Mouse (Mus musculus): ENCODE data around the gene Bsdc1. TPM values are rescaled to one million over a fixed set of nuclear protein-coding genes. Genes with fewer than 3 reads are reported as not detected.
A peak's percentile ranks its signal among the peaks of the same experiment; 100 is the strongest.

Bsdc1 gene
- polyA plus RNA-seq, 1 experiment from 2014 or later, result 30.2 TPM

DNA sequence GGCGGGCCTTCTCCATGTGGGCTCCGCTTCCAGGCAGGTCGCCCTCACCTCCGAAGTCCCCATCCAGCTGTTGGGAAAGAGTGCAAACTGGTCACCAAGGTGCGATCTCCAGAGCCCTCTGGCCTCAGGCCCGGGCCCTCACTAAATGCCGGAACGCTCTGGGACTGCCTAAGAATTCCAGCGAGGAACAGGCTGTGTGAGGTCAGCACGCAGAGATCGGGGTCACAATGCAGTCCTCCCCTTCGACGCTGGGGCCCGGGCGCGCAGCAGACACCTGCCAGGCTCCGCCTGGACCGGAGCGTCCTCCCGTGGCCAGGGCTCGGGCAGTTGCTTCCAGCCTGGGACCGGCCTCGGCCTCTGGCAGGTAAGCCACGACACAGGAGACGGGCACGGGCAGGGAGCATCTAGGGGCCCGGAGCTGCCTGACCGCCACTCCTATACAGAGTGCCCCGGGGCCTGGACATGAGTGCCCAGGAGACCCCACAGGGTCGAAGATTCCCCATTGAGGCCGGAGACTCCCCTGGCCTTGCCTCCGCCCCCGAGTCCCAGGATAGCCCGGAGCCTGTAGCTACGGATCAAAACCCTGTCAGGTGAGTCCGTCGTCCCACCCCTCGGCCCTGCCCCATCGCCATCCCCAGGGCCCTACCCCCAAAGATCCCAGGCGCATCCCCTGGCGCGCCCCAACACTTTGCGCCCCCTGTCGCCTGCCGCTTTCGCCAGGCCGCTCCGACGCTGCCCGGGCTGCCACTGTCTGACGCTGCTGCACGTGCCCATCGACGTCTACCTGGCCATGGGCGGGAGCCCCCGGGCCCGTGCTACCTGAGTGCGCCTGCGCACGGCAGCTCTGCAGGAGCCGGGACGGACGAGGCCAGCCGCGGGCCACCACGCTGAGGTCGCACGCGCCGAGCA lies 29.8 kb downstream of the Bsdc1 start, which contains the start of the genes Tssk3 and Fam229a:
TSS of gene Tssk3 (minus strand) at position 51 of the 909 bp plus-strand sequence.
TSS of gene Fam229a (plus strand) at position 219 of the 909 bp plus-strand sequence.
- ATAC-seq (ENCODE audit: insufficient number of reproducible peaks, low FRiP score, low TSS enrichment, low read depth), result peak; percentile 68; the same call in 1 of the 2 replicates
- no peak within 1 kb of the TSS for H3K27ac ChIP-seq
- peaks cover 24% of the 10 kb centered on the region for H3K4me1 ChIP-seq
- H3K4me2 ChIP-seq, result peak within 1 kb of the TSS; percentile 77
- H3K27me3 ChIP-seq, result peaks cover 30% of the 10 kb centered on the region
- H3K9ac ChIP-seq, result peak within 1 kb of the TSS; percentile 28; the same call in 1 of the 2 replicates
- H3K9me3 ChIP-seq, result no peaks in the 10 kb centered on the region
- peak within 1 kb of the TSS; percentile 33 for H3K4me3 ChIP-seq
- peaks cover 33% of the 10 kb centered on the region for H3K36me3 ChIP-seq
- WGBS, result 4% methylated on average over 70 of the region's 70 CpGs

- no peak for ATAC-seq (ENCODE audit: insufficient number of reproducible peaks, low FRiP score, low TSS enrichment, low read depth)
- 67% methylated on average over 7 of the region's 7 CpGs for WGBS
- peaks cover 1% of the 10 kb centered on the region; the same call in 1 of the 2 replicates for H3K36me3 ChIP-seq
- H3K4me2 ChIP-seq, result no peak overlapping the region
- H3K4me3 ChIP-seq, result no peak overlapping the region
- peaks cover 29% of the 10 kb centered on the region for H3K27me3 ChIP-seq
- peaks cover 32% of the 10 kb centered on the region for H3K4me1 ChIP-seq
- H3K27ac ChIP-seq, result no peak overlapping the region
- no peaks in the 10 kb centered on the region for H3K9me3 ChIP-seq
- H3K9ac ChIP-seq, result no peak overlapping the region
Observed at GRCm38 (mm10) chr4:129494681-129495080, 33.3 kb downstream of the Bsdc1 start.

GRCm38 (mm10) chr4:129495672-129496562 lies 34.5 kb downstream of the Bsdc1 start:
- Histone ChIP-seq H3K27me3 (peaks cover 19% of the 10 kb centered on the region), H3K4me2 (no peak overlapping the region), H3K27ac (0 out of 2 replicates have a peak overlapping the region, but pooled peaks have one; percentile 27), H3K36me3 (no peaks in the 10 kb centered on the region), H3K4me1 (peaks cover 30% of the 10 kb centered on the region), H3K9me3 (no peaks in the 10 kb centered on the region), H3K4me3 (no peak overlapping the region), H3K9ac (no peak overlapping the region)
- WGBS, result 32% methylated on average over 16 of the region's 16 CpGs
- ATAC-seq (ENCODE audit: insufficient number of reproducible peaks, low FRiP score, low TSS enrichment, low read depth), result no peak

DNA sequence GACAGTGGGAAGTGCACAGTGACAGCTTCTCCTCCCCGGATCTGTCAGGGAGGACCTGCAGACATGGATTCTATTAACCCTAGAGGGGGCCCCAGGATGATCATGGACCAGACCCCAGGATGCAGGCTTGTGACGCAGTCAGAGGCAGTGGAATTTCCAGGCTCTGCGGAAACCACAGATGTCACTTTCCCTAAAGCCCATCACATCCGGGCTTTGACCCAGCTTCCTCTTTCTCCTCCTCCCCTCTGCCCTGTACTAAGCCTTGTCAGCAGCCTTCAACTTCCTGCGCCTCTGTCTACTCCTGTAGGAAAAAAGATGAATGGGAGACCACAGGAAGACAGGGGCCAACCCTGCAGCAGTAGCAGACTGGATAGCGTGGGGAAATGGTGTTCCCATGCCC lies 35.2 kb downstream of the Bsdc1 start:
- peak overlapping the region; percentile 28; the same call in 1 of the 2 replicates for H3K27ac ChIP-seq
- H3K4me3 ChIP-seq, result no peak overlapping the region
- no peak for ATAC-seq (ENCODE audit: insufficient number of reproducible peaks, low FRiP score, low TSS enrichment, low read depth)
- H3K9ac ChIP-seq, result no peak overlapping the region
- H3K4me2 ChIP-seq, result no peak overlapping the region
- peaks cover 12% of the 10 kb centered on the region for H3K27me3 ChIP-seq
- no peaks in the 10 kb centered on the region for H3K36me3 ChIP-seq
- no peaks in the 10 kb centered on the region for H3K9me3 ChIP-seq
- peaks cover 26% of the 10 kb centered on the region for H3K4me1 ChIP-seq
- WGBS, result 31% methylated on average over 6 of the region's 6 CpGs

DNA sequence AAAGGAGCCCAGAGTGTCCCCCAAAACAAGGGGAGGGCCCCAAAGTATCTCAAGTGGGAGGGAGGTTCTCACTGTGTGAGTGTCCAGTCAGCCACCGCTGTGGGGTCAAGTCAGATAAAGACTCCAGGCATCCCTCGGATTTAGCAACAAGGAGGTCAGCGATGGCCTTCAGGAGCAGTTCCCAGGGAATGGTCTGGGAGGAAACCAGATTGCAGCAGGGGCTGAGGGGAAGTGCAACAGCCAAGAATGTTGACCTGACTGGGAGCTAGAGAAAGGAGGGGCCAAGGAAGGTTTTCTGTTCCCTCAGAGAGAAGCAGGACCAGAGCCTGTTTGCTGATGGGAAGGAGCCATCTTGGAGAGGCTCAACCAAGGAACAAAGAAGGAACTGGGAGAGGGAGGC lies 37.6 kb downstream of the Bsdc1 start:
- H3K27me3 ChIP-seq, result no peaks in the 10 kb centered on the region
- H3K36me3 ChIP-seq, result no peaks in the 10 kb centered on the region
- no peak overlapping the region for H3K9ac ChIP-seq
- H3K4me3 ChIP-seq, result no peak overlapping the region
- no peak overlapping the region for H3K27ac ChIP-seq
- 77% methylated on average over 3 of the region's 3 CpGs for WGBS
- no peak for ATAC-seq (ENCODE audit: insufficient number of reproducible peaks, low FRiP score, low TSS enrichment, low read depth)
- H3K9me3 ChIP-seq, result no peaks in the 10 kb centered on the region
- no peak overlapping the region for H3K4me2 ChIP-seq
- H3K4me1 ChIP-seq, result peaks cover 33% of the 10 kb centered on the region

- no peaks in the 10 kb centered on the region for H3K9me3 ChIP-seq
- H3K4me3 ChIP-seq, result peak overlapping the region; percentile 62
- 76% methylated on average over 8 of the region's 8 CpGs for WGBS
- H3K27me3 ChIP-seq, result no peaks in the 10 kb centered on the region
- H3K27ac ChIP-seq, result peak overlapping the region; percentile 91
- peaks cover 33% of the 10 kb centered on the region for H3K4me1 ChIP-seq
- no peak overlapping the region for H3K9ac ChIP-seq
- no peak for ATAC-seq (ENCODE audit: insufficient number of reproducible peaks, low FRiP score, low TSS enrichment, low read depth)
- no peaks in the 10 kb centered on the region for H3K36me3 ChIP-seq
- peak overlapping the region; percentile 74 for H3K4me2 ChIP-seq
Observed at GRCm38 (mm10) chr4:129500017-129500416, 38.6 kb downstream of the Bsdc1 start.

DNA sequence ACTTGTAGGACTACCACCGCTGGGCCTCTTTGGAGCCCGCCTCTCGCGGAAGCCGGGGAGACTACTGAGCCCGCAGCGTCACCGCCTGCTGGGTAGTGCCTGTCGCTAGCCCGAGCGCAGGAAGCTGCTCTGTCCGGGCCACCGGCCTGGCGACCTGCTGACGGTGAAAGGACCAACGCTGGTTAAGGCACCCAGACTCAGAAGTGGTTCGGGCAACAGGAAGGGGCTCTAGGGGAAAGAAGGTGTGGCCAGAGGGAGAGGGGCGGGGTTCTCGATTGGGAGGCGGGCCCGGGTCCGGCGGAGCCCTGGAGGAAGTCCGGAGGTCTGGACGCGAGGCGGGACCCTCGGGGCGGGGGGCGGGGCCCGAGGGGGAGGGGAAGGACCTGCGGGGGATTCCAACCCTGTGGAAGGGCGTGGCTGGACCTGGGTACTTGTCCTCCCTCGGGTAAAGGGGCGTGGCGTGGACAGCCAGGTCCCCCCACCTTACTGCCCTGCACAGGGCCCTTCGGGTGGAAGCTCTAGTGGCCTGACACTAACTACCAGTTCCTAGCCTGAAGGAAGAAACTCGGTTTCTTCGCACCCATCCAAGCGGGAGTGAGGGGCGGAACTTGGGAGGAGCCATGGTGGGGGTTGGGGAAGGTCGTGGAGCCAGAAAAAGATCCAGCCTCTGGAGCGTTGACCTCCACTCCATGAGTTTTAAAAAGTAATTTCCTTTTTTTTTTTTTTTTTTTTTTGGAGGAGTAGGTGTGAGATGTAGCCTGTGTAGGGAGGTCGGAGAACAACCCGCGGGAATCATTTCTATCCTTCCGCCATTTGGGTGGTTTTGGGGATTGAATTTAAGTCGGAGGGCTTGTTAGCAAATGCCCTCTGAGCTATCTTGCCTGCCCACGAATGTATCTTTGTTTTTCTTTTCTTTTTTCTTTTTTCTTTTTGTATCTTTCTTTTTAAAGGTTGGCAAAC lies 39.5 kb downstream of the Bsdc1 start:
- no peaks in the 10 kb centered on the region for H3K27me3 ChIP-seq
- 1% methylated on average over 47 of the region's 49 CpGs for WGBS
- H3K4me1 ChIP-seq, result peaks cover 26% of the 10 kb centered on the region
- H3K27ac ChIP-seq, result peak overlapping the region; percentile 91
- peak; percentile 86 for ATAC-seq (ENCODE audit: insufficient number of reproducible peaks, low FRiP score, low TSS enrichment, low read depth)
- peak overlapping the region; percentile 74 for H3K4me2 ChIP-seq
- H3K4me3 ChIP-seq, result peak overlapping the region; percentile 62
- no peaks in the 10 kb centered on the region for H3K9me3 ChIP-seq
- H3K36me3 ChIP-seq, result no peaks in the 10 kb centered on the region
- H3K9ac ChIP-seq, result peak overlapping the region; percentile 39

DNA sequence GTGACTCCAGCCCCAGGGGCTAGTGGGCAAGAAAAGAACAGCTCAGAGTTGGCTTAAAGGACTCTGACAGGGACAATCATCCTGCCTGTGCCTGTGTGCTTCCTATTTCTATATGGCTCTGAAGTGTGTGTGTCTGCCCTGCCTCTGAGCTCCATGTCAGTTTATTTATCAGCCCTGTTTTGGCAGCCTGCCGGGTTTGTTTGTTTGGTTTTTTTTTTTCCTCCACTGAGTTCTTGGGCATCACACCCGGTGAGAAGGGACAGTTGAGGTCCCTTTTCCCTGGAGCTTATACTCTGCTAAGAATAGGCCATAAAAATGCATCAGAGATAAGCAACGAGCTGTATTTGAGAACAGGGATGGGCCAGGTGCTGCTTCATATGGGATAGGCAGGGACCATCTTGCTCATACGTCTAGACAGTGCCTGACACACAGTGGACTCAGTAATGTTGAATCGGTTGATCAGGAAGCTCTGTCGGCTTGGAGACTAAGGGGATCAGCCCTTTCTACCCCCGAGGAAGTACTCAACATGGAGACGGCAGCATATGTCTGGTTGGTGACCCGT lies 41.0 kb downstream of the Bsdc1 start:
- Histone ChIP-seq H3K9me3 (no peaks in the 10 kb centered on the region), H3K4me1 (peaks cover 15% of the 10 kb centered on the region), H3K4me3 (no peak overlapping the region), H3K4me2 (no peak overlapping the region), H3K27me3 (no peaks in the 10 kb centered on the region), H3K9ac (no peak overlapping the region), H3K36me3 (no peaks in the 10 kb centered on the region), H3K27ac (no peak overlapping the region)
- 73% methylated on average over 9 of the region's 9 CpGs for WGBS
- ATAC-seq (ENCODE audit: insufficient number of reproducible peaks, low FRiP score, low TSS enrichment, low read depth), result no peak

DNA sequence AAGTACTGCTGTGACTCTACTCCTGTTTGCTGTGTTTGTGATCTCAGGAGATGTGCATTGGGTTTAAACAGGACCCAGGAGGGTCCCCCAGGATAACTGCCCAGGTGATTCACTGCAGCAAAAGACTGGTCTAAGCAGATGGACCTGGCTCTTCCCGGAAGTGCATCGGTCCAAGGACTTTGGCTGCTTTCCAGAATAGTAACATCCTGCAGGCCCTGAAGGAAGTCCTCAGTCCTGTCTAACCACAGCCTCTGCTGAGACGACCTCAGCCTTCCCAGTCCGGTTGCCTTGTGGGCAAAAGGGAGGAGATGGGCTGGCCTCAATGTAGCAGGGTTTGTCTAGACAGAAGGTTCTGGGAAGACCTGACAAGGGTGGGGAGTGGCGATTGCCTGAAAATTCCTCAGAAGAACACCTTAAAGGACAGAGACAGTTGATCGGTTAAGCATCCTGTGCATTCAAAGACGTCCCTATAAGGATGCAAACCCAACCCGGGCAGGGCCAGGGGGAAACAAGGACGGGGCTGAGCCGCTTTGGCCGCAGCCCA lies 41.6 kb downstream of the Bsdc1 start:
- Histone ChIP-seq H3K27ac (no peak overlapping the region), H3K27me3 (no peaks in the 10 kb centered on the region), H3K4me3 (no peak overlapping the region), H3K9me3 (no peaks in the 10 kb centered on the region), H3K9ac (no peak overlapping the region), H3K4me1 (peaks cover 18% of the 10 kb centered on the region), H3K4me2 (no peak overlapping the region), H3K36me3 (no peaks in the 10 kb centered on the region)
- ATAC-seq (ENCODE audit: insufficient number of reproducible peaks, low FRiP score, low TSS enrichment, low read depth), result no peak
- WGBS, result 71% methylated on average over 11 of the region's 11 CpGs

GRCm38 (mm10) chr4:129505511-129505910 lies 44.1 kb downstream of the Bsdc1 start:
- H3K4me1 ChIP-seq, result peaks cover 24% of the 10 kb centered on the region
- no peaks in the 10 kb centered on the region for H3K9me3 ChIP-seq
- no peaks in the 10 kb centered on the region for H3K36me3 ChIP-seq
- H3K27ac ChIP-seq, result no peak overlapping the region
- no peak overlapping the region for H3K4me2 ChIP-seq
- 83% methylated on average over 3 of the region's 3 CpGs for WGBS
- ATAC-seq (ENCODE audit: insufficient number of reproducible peaks, low FRiP score, low TSS enrichment, low read depth), result no peak
- no peaks in the 10 kb centered on the region for H3K27me3 ChIP-seq
- H3K4me3 ChIP-seq, result no peak overlapping the region
- no peak overlapping the region for H3K9ac ChIP-seq

Measured in limb, embryonic 15.5 days (tissue).